Mouse (Mus musculus) C2C12 (cell line): ENCODE results near the gene Tgif1. TPM values are rescaled to one million over a fixed set of nuclear protein-coding genes. Genes with fewer than 3 reads are reported as not detected.

Source experiments
- H3K27me3 ChIP-seq: one replicate; pipeline ENCODE4 v1.6.1; 2011; ENCODE audit not compliant: control insufficient read depth, insufficient read depth, insufficient read length
- H3K36me3 ChIP-seq: one replicate; pipeline ENCODE4 v1.6.1; 2011; ENCODE audit not compliant: control insufficient read depth, insufficient read depth
- H3K4me3 ChIP-seq: one replicate; pipeline ENCODE4 v1.5.1; 2011; ENCODE audit warnings: mild to moderate bottlenecking, control low read depth; ENCODE audit not compliant: poor library complexity, insufficient read depth, severe bottlenecking
- H3K79me2 ChIP-seq: one replicate; pipeline ENCODE4 v1.6.1; 2011; ENCODE audit not compliant: control insufficient read depth, insufficient read depth
- H3K79me3 ChIP-seq: one replicate; pipeline ENCODE4 v1.6.1; 2011; ENCODE audit warnings: low read depth, control low read depth
- H3ac ChIP-seq: one replicate; pipeline ENCODE3; 2011; ENCODE audit warnings: low read depth; ENCODE audit not compliant: control insufficient read depth, insufficient read length
- CEBPB ChIP-seq: IDR thresholded peaks from one replicate; pipeline ENCODE4 v1.6.1; 2011; ENCODE audit warnings: low read depth, mild to moderate bottlenecking, control low read depth, moderate library complexity
- CTCF ChIP-seq: IDR thresholded peaks from one replicate; pipeline ENCODE4 v1.5.1; 2011; ENCODE audit not compliant: control insufficient read depth, insufficient read depth, insufficient read length
- FOSL1 ChIP-seq: IDR thresholded peaks from one replicate; pipeline ENCODE4 v1.8.0; 2011; ENCODE audit warnings: mild to moderate bottlenecking, low read length; ENCODE audit not compliant: poor library complexity, insufficient read depth, severe bottlenecking
- MAX ChIP-seq: IDR thresholded peaks from one replicate; pipeline ENCODE4 v1.6.1; 2011; ENCODE audit warnings: mild to moderate bottlenecking, control low read depth
- MYOD1 ChIP-seq: IDR thresholded peaks from one replicate; pipeline ENCODE4 v1.6.1; 2011; ENCODE audit warnings: low read depth; ENCODE audit not compliant: control insufficient read depth, insufficient read length
- MYOG ChIP-seq: IDR thresholded peaks from one replicate; pipeline ENCODE4 v1.6.1; 2011; ENCODE audit not compliant: control insufficient read depth, insufficient read length; ENCODE audit errors: extremely low read depth
- USF1 ChIP-seq: IDR thresholded peaks from one replicate; pipeline ENCODE4 v1.6.1; 2011; ENCODE audit warnings: low read depth, mild to moderate bottlenecking, control low read depth, moderate library complexity
- polyA plus RNA-seq: library from polyadenylated mRNA; unstranded; fragments of >200 nt; fragmentation: generic; extraction: Trizol; gene quantifications from one replicate; pipeline ENCODE4 v1.2.1, GENCODE M21; 2012; ENCODE audit warnings: missing spikeins

The Tgif1 gene
- polyA plus RNA-seq, 1 experiment = 46.7 TPM

GRCm38 (mm10) chr17:70871676-70872075 is 18.3 kb upstream of the Tgif1 start:
- Histone ChIP-seq H3K79me3 (no peaks in the 10 kb centered on the region), H3K79me2 (no peaks in the 10 kb centered on the region), H3ac (no peak overlapping the region), H3K36me3 (no peaks in the 10 kb centered on the region), H3K27me3 (no peaks in the 10 kb centered on the region), H3K4me3 (no peak overlapping the region)
- no peak for TF ChIP-seq FOSL1
- no peak for TF ChIP-seq CTCF
- no peak for TF ChIP-seq MYOD1
- TF ChIP-seq MYOG = no peak
- no peak for TF ChIP-seq MAX
- no peak for TF ChIP-seq CEBPB
- TF ChIP-seq USF1 = no peak

- no peak overlapping the region for H3ac ChIP-seq
- no peaks in the 10 kb centered on the region for H3K79me2 ChIP-seq
- H3K4me3 ChIP-seq = no peak overlapping the region
- no peaks in the 10 kb centered on the region for H3K79me3 ChIP-seq
- H3K27me3 ChIP-seq = no peaks in the 10 kb centered on the region
- TF ChIP-seq CTCF (no peak), CEBPB (no peak), MYOD1 (no peak), MAX (no peak), USF1 (no peak)
- H3K36me3 ChIP-seq = no peaks in the 10 kb centered on the region
Observed at GRCm38 (mm10) chr17:70870581-70870980, 17.2 kb upstream of the Tgif1 start.

- Histone ChIP-seq H3K4me3 (no peak overlapping the region), H3ac (no peak overlapping the region), H3K79me2 (no peaks in the 10 kb centered on the region), H3K36me3 (no peaks in the 10 kb centered on the region), H3K27me3 (no peaks in the 10 kb centered on the region), H3K79me3 (no peaks in the 10 kb centered on the region)
- no peak for TF ChIP-seq MYOD1
- no peak for TF ChIP-seq FOSL1
- no peak for TF ChIP-seq USF1
- no peak for TF ChIP-seq MYOG
- TF ChIP-seq CTCF = no peak
- no peak for TF ChIP-seq MAX
- TF ChIP-seq CEBPB = no peak
Observed at GRCm38 (mm10) chr17:70868577-70869229, 15.4 kb upstream of the Tgif1 start.

DNA sequence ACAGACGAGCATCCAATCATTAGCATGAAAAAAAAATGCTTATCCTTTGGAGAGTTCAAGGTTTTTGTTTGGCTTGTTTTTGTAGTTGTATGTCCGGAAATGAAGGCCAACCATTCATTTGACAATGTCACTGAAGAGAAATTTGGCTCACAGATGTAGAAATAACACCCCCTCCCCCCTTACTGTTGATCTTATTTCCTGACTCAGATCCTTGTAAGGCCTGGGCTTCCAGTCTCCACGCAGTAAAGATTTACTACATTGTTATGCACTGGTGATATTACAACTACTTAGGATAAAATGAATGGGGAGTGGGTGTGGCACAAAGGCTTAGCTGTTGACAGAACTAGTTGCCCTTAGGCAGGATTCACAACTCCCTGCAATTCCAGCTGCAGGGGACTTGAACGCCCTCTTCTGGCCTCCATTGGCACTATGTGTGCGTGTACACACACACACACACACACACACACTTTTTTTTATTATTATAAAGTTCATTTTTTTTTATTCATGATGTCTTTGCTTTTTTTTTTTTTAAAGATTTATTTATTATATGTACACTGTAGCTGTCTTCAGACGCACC is 13.3 kb upstream of the Tgif1 start:
- no peaks in the 10 kb centered on the region for H3K79me2 ChIP-seq
- H3K4me3 ChIP-seq = no peak overlapping the region
- TF ChIP-seq MYOD1 = no peak
- no peak for TF ChIP-seq FOSL1
- TF ChIP-seq MAX = no peak
- TF ChIP-seq MYOG = no peak
- no peak for TF ChIP-seq CEBPB
- no peak for TF ChIP-seq USF1
- no peak for TF ChIP-seq CTCF
- H3K27me3 ChIP-seq = no peaks in the 10 kb centered on the region
- H3K36me3 ChIP-seq = peaks cover 4% of the 10 kb centered on the region
- no peak overlapping the region for H3ac ChIP-seq
- H3K79me3 ChIP-seq = no peaks in the 10 kb centered on the region

- H3ac ChIP-seq = no peak overlapping the region
- H3K36me3 ChIP-seq = peaks cover 8% of the 10 kb centered on the region
- H3K79me2 ChIP-seq = no peaks in the 10 kb centered on the region
- H3K79me3 ChIP-seq = no peaks in the 10 kb centered on the region
- no peaks in the 10 kb centered on the region for H3K27me3 ChIP-seq
- H3K4me3 ChIP-seq = no peak overlapping the region
- TF ChIP-seq FOSL1 = no peak
Observed at GRCm38 (mm10) chr17:70866029-70866428, 12.7 kb upstream of the Tgif1 start.

DNA sequence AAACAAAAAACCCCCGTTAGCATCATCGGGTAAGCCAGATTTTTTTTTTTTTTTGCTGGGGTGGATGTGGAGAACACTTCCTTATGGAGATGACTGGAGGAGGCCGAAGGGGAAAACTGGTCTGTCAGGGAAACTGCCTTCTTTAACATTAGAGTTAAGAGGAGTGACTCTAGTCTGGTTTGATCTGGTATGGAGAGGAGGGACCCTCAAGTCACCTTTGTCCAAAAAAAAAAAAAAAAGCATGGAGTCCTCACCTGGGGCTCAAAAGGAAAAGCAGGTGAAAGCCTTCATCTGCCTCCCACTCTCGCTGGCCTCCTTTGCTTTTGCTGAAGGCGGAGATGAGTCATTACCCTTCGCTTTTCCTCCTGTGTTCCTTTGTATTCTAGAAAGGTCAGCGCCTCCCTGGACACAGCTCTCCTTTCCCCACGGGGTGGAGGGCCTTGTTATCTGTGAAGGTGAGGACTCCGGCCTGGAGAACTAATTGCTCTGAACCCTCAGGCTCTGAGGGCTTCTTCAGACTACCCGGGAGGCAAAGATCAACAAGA is 11.8 kb upstream of the Tgif1 start:
- TF ChIP-seq MYOD1 (no peak), CTCF (no peak), FOSL1 (no peak)
- Histone ChIP-seq H3ac (no peak overlapping the region), H3K36me3 (peaks cover 9% of the 10 kb centered on the region), H3K4me3 (no peak overlapping the region), H3K79me2 (no peaks in the 10 kb centered on the region), H3K27me3 (no peaks in the 10 kb centered on the region), H3K79me3 (no peaks in the 10 kb centered on the region)
